Mouse (Mus musculus): ENCODE data around the gene Cks1brt. TPM values are rescaled to one million over a fixed set of nuclear protein-coding genes. Genes with fewer than 3 reads are reported as not detected.
"Not testable (repeated sequence)": the region's sequence is repeated elsewhere in the genome, so short reads cannot be mapped to it uniquely, and the experiment has no call there.

Gene Cks1brt
- total RNA-seq (2014; rRNA removed), result not detected in 2 replicates
- not detected in 2 replicates for polyA plus RNA-seq (2015; fragmentation: Nextera tagmentation; extraction: Ambion mirVana)

- DNase-seq (ENCODE audit: low spot score) (no peak), ATAC-seq (no peak)
- no peak within 1 kb of the TSS for H3K4me3 ChIP-seq (ENCODE audit: low read length)
- H3K36me3 ChIP-seq (ENCODE audit: insufficient read depth, low read length), result no peaks in the 10 kb centered on the region
- peaks cover 20% of the 10 kb centered on the region for H3K9me3 ChIP-seq (ENCODE audit: low read length)
- H3K4me2 ChIP-seq (ENCODE audit: low read depth, low read length), result no peak within 1 kb of the TSS
- WGBS, result 91% methylated on average over 3 of the region's 3 CpGs
- TF ChIP-seq CTCF (IDR thresholded peaks at IDR 0.05; ENCODE audit: low read depth), result no peak
- no peaks in the 10 kb centered on the region for H3K27me3 ChIP-seq (ENCODE audit: insufficient read depth, low read length)
- no peak within 1 kb of the TSS for H3K27ac ChIP-seq
- no peak within 1 kb of the TSS for H3K9ac ChIP-seq (replicated peaks; ENCODE audit: low read length)
- no peaks in the 10 kb centered on the region for H3K4me1 ChIP-seq (ENCODE audit: insufficient read depth, low read length)
These were observed at the start of gene Cks1brt for GRCm38 (mm10) chr8:85151624-85152023. Cks1brt (plus strand) TSS chr8:85151924.

- Histone ChIP-seq H3K9me3 (ENCODE audit: low read length) (no peaks in the 10 kb centered on the region), H3K27me3 (ENCODE audit: insufficient read depth, low read length) (no peaks in the 10 kb centered on the region), H3K4me1 (ENCODE audit: insufficient read depth, low read length) (no peaks in the 10 kb centered on the region), H3K27ac (no peak overlapping the region), H3K4me2 (ENCODE audit: low read depth, low read length) (no peak overlapping the region), H3K4me3 (ENCODE audit: low read length) (no peak overlapping the region), H3K36me3 (ENCODE audit: insufficient read depth, low read length) (peaks cover 25% of the 10 kb centered on the region; the same call in 1 of the 2 replicates), H3K9ac (replicated peaks; ENCODE audit: low read length) (no peak overlapping the region)
- no peak for ATAC-seq
- no peak for TF ChIP-seq CTCF (IDR thresholded peaks at IDR 0.05; ENCODE audit: low read depth)
- 95% methylated on average over 10 of the region's 10 CpGs for WGBS
- DNase-seq (ENCODE audit: low spot score), result no peak
These were observed 38.5 kb upstream of the Cks1brt start for GRCm38 (mm10) chr8:85113241-85113640.

GRCm38 (mm10) chr8:85115501-85115900 lies 36.2 kb upstream of the Cks1brt start:
- DNase-seq (ENCODE audit: low spot score) (no peak), ATAC-seq (no peak)
- peaks cover 14% of the 10 kb centered on the region; the same call in 1 of the 2 replicates for H3K36me3 ChIP-seq (ENCODE audit: insufficient read depth, low read length)
- no peak overlapping the region for H3K9ac ChIP-seq (replicated peaks; ENCODE audit: low read length)
- H3K4me2 ChIP-seq (ENCODE audit: low read depth, low read length), result no peak overlapping the region
- no peak overlapping the region for H3K4me3 ChIP-seq (ENCODE audit: low read length)
- H3K27me3 ChIP-seq (ENCODE audit: insufficient read depth, low read length), result no peaks in the 10 kb centered on the region
- H3K27ac ChIP-seq, result no peak overlapping the region
- 77% methylated on average over 4 of the region's 4 CpGs for WGBS
- TF ChIP-seq CTCF (IDR thresholded peaks at IDR 0.05; ENCODE audit: low read depth), result no peak
- no peaks in the 10 kb centered on the region for H3K9me3 ChIP-seq (ENCODE audit: low read length)
- no peaks in the 10 kb centered on the region for H3K4me1 ChIP-seq (ENCODE audit: insufficient read depth, low read length)

- H3K9ac ChIP-seq (replicated peaks; ENCODE audit: low read length), result no peak overlapping the region
- TF ChIP-seq CTCF (IDR thresholded peaks at IDR 0.05; ENCODE audit: low read depth), result no peak
- H3K36me3 ChIP-seq (ENCODE audit: insufficient read depth, low read length), result 0 out of 2 replicates have a peak, but pooled peaks cover under 1% of the 10 kb centered on the region
- H3K4me1 ChIP-seq (ENCODE audit: insufficient read depth, low read length), result no peaks in the 10 kb centered on the region
- no peak overlapping the region for H3K27ac ChIP-seq
- ATAC-seq (no peak), DNase-seq (ENCODE audit: low spot score) (no peak)
- no peaks in the 10 kb centered on the region for H3K27me3 ChIP-seq (ENCODE audit: insufficient read depth, low read length)
- H3K4me3 ChIP-seq (ENCODE audit: low read length), result no peak overlapping the region
- WGBS, result 92% methylated on average over 7 of the region's 7 CpGs
- no peak overlapping the region for H3K4me2 ChIP-seq (ENCODE audit: low read depth, low read length)
- H3K9me3 ChIP-seq (ENCODE audit: low read length), result no peaks in the 10 kb centered on the region
These were observed 34.7 kb upstream of the Cks1brt start for GRCm38 (mm10) chr8:85116984-85117383.

- Histone ChIP-seq H3K9ac (replicated peaks; ENCODE audit: low read length) (peak overlapping the region; percentile 62), H3K27ac (peak overlapping the region; percentile 77), H3K36me3 (ENCODE audit: insufficient read depth, low read length) (no peaks in the 10 kb centered on the region), H3K4me3 (ENCODE audit: low read length) (peak overlapping the region; percentile 58), H3K4me2 (ENCODE audit: low read depth, low read length) (peak overlapping the region; percentile 72), H3K9me3 (ENCODE audit: low read length) (no peaks in the 10 kb centered on the region), H3K27me3 (ENCODE audit: insufficient read depth, low read length) (no peaks in the 10 kb centered on the region), H3K4me1 (ENCODE audit: insufficient read depth, low read length) (no peaks in the 10 kb centered on the region)
- TF ChIP-seq CTCF (IDR thresholded peaks at IDR 0.05; ENCODE audit: low read depth), result peak; percentile 61
- DNase-seq (ENCODE audit: low spot score) (peak; percentile 92), ATAC-seq (peak; percentile 94)
- WGBS, result 7% methylated on average over 37 of the region's 37 CpGs
These were observed 32.4 kb upstream of the Cks1brt start for GRCm38 (mm10) chr8:85119052-85119981.

GRCm38 (mm10) chr8:85120251-85120650 lies 31.5 kb upstream of the Cks1brt start:
- H3K27ac ChIP-seq; DNase-seq (ENCODE audit: low spot score); H3K4me1 ChIP-seq (ENCODE audit: insufficient read depth, low read length); H3K4me3 ChIP-seq (ENCODE audit: low read length); H3K27me3 ChIP-seq (ENCODE audit: insufficient read depth, low read length); H3K36me3 ChIP-seq (ENCODE audit: insufficient read depth, low read length); H3K4me2 ChIP-seq (ENCODE audit: low read depth, low read length); H3K9ac ChIP-seq (replicated peaks; ENCODE audit: low read length); H3K9me3 ChIP-seq (ENCODE audit: low read length); ATAC-seq: not testable (repeated sequence)
- WGBS, result 81% methylated on average over 5 of the region's 5 CpGs

GRCm38 (mm10) chr8:85122995-85123394 lies 28.7 kb upstream of the Cks1brt start, which contains the start of gene Zfp791:
Zfp791 (minus strand) TSS chr8:85123095.
- Histone ChIP-seq H3K4me1 (ENCODE audit: insufficient read depth, low read length) (no peaks in the 10 kb centered on the region), H3K9me3 (ENCODE audit: low read length) (no peaks in the 10 kb centered on the region), H3K27ac (no peak within 1 kb of the TSS), H3K4me3 (ENCODE audit: low read length) (no peak within 1 kb of the TSS), H3K4me2 (ENCODE audit: low read depth, low read length) (no peak within 1 kb of the TSS), H3K36me3 (ENCODE audit: insufficient read depth, low read length) (no peaks in the 10 kb centered on the region), H3K9ac (replicated peaks; ENCODE audit: low read length) (no peak within 1 kb of the TSS), H3K27me3 (ENCODE audit: insufficient read depth, low read length) (no peaks in the 10 kb centered on the region)
- DNase-seq (ENCODE audit: low spot score), result no peak
- WGBS, result 79% methylated on average over 3 of the region's 3 CpGs
- TF ChIP-seq CTCF (IDR thresholded peaks at IDR 0.05; ENCODE audit: low read depth), result no peak
- no peak for ATAC-seq
